Mouse (Mus musculus) ES-E14 (cell line): ENCODE results near the gene Ddx39b.

Source experiments
- CHD2 ChIP-seq: IDR thresholded peaks from 2 replicates; pipeline ENCODE4 v1.6.1; 2014; ENCODE audit warnings: mild to moderate bottlenecking, low read depth, low read length, inconsistent platforms
- HCFC1 ChIP-seq: IDR thresholded peaks from 2 replicates; pipeline ENCODE4 v1.6.1; 2012; ENCODE audit warnings: low read length, inconsistent platforms, borderline replicate concordance; ENCODE audit not compliant: insufficient read depth
- ZC3H11A ChIP-seq: IDR thresholded peaks from 2 replicates; pipeline ENCODE4 v1.6.1; 2012; ENCODE audit warnings: low read depth, mild to moderate bottlenecking, inconsistent platforms, low read length, borderline replicate concordance
- ZNF384 ChIP-seq: IDR thresholded peaks from 2 replicates; pipeline ENCODE4 v1.6.1; 2012; ENCODE audit warnings: low read depth, low read length, inconsistent platforms

DNA sequence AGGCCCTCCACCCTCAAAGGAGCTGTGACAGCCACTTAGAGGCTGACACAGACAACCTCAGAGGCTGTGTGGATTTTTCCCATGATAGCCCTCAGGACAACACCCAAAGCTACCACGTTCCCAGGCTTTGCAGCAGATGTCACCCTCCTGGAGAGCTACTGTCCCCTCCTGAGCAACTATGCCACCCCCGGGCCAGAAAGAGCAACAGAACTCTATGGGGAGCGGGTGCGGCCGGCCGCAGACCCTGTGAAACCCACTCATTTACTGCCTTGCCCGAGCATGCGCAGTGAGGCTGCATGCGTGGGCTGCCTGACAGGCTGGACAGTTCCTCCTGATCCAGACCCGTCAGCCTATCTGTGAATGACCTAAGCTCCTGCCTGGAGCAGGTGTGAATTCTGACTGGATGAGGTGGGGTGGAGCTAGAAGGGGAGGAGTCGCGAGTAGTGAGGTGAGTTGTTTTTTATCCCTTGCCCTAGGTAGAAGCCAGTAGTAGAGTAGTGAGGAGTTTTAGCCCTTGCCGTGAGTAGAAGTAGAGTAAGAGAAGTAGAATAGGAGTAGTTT lies 34.8 kb downstream of the Ddx39b start:
- TF ChIP-seq HCFC1 (no peak), ZC3H11A (no peak), ZNF384 (no peak), CHD2 (no peak)
